Mouse (Mus musculus) hindbrain, embryonic 10.5 days (tissue): ENCODE measurements around the gene Osbpl6. TPM values are rescaled to one million over a fixed set of nuclear protein-coding genes. Genes with fewer than 3 reads are reported as not detected.

Experiments used
- polyA plus RNA-seq: library from polyadenylated mRNA; unstranded; fragments of >200 nt; fragmentation: Nextera tagmentation; extraction: Ambion mirVana; gene quantifications from 2 replicates; pipeline ENCODE4 v1.2.1, GENCODE M21; 2016

Osbpl6 gene
- polyA plus RNA-seq, 1 experiment from 2014 or later = 15.4 TPM

Other genes starting within 250 kb of the Osbpl6 start
- gene Pde11a, start 67.7 kb upstream of the Osbpl6 start, polyA plus RNA-seq = 0.29 and 0.81 TPM in 2 replicates
- gene Cyct, start 46.1 kb upstream of the Osbpl6 start, polyA plus RNA-seq = not detected in 2 replicates
- 17.8 and 18.3 TPM in 2 replicates for gene Rbm45, start 36.5 kb upstream of the Osbpl6 start, polyA plus RNA-seq
- 86.9 and 96.2 TPM in 2 replicates for gene Prkra, start 241.5 kb downstream of the Osbpl6 start, polyA plus RNA-seq
- 0.62 and 0.82 TPM in 2 replicates for gene Pjvk, start 242.0 kb downstream of the Osbpl6 start, polyA plus RNA-seq